Mouse (Mus musculus) kidney, adult 18-20 months (tissue): ENCODE measurements around the gene Ahdc1.

Experiments
- DNase-seq: peaks from one replicate; pipeline ENCODE4 v3.0.0; 2021

The Ahdc1 gene

GRCm38 (mm10) chr4:133042244-133042643, 31.2 kb downstream of the Ahdc1 start:
- no peak for DNase-seq

- DNase-seq, result peak; percentile 54
Observed at GRCm38 (mm10) chr4:133042651-133043635, 31.9 kb downstream of the Ahdc1 start.

GRCm38 (mm10) chr4:133043798-133044646, 33.0 kb downstream of the Ahdc1 start:
- peak; percentile 71 for DNase-seq

GRCm38 (mm10) chr4:133044647-133045094, 33.6 kb downstream of the Ahdc1 start:
- DNase-seq, result no peak

GRCm38 (mm10) chr4:133045771-133046474, 34.9 kb downstream of the Ahdc1 start:
- no peak for DNase-seq

- peak; percentile 52 for DNase-seq
Observed at GRCm38 (mm10) chr4:133046691-133047352, 35.8 kb downstream of the Ahdc1 start.

- no peak for DNase-seq
Observed at GRCm38 (mm10) chr4:133047353-133048105, 36.5 kb downstream of the Ahdc1 start.

GRCm38 (mm10) chr4:133049071-133049920, 38.2 kb downstream of the Ahdc1 start:
- no peak for DNase-seq

GRCm38 (mm10) chr4:133050196-133050836, 39.3 kb downstream of the Ahdc1 start:
- peak; percentile 67 for DNase-seq

- DNase-seq, result no peak
Observed at GRCm38 (mm10) chr4:133050837-133051549, 39.9 kb downstream of the Ahdc1 start.

GRCm38 (mm10) chr4:133051550-133051865, 40.4 kb downstream of the Ahdc1 start:
- DNase-seq, result no peak

GRCm38 (mm10) chr4:133052029-133052745, 41.1 kb downstream of the Ahdc1 start:
- DNase-seq, result no peak

- DNase-seq, result no peak
Observed at GRCm38 (mm10) chr4:133052995-133053572, 42.0 kb downstream of the Ahdc1 start.

GRCm38 (mm10) chr4:133054530-133054929, 43.5 kb downstream of the Ahdc1 start:
- no peak for DNase-seq

GRCm38 (mm10) chr4:133055163-133055951, 44.3 kb downstream of the Ahdc1 start:
- DNase-seq, result no peak

GRCm38 (mm10) chr4:133056069-133056890, 45.2 kb downstream of the Ahdc1 start:
- DNase-seq, result peak; percentile 92
